Mouse (Mus musculus) ovary, postnatal 14 days (tissue): ENCODE results near the gene Rhd.

Source experiments
- DNase-seq: peaks from one replicate; pipeline ENCODE4 v3.0.0; 2022; ENCODE audit warnings: low spot score

The Rhd gene

GRCm38 (mm10) chr4:134937240-134938176 lies 73.2 kb downstream of the Rhd start:
- DNase-seq, result no peak

GRCm38 (mm10) chr4:134939900-134940299 lies 75.6 kb downstream of the Rhd start:
- DNase-seq, result no peak

GRCm38 (mm10) chr4:134943758-134944538 lies 79.6 kb downstream of the Rhd start:
- no peak for DNase-seq
